Mouse (Mus musculus) frontal cortex, postnatal 36 days (tissue): ENCODE measurements at regions not wholly inside any gene's neighbourhood (a gene's known extent, or its start where the extent isn't known, plus 50 kb on each side); places are given as distances from the start of the nearest gene placed in this dataset.

Source experiments
- DNase-seq, 2 experiments: peaks; one replicate each; pipeline ENCODE4 v3.0.0; 2022; ENCODE audit warnings: low spot score in 2 of 2

DNA sequence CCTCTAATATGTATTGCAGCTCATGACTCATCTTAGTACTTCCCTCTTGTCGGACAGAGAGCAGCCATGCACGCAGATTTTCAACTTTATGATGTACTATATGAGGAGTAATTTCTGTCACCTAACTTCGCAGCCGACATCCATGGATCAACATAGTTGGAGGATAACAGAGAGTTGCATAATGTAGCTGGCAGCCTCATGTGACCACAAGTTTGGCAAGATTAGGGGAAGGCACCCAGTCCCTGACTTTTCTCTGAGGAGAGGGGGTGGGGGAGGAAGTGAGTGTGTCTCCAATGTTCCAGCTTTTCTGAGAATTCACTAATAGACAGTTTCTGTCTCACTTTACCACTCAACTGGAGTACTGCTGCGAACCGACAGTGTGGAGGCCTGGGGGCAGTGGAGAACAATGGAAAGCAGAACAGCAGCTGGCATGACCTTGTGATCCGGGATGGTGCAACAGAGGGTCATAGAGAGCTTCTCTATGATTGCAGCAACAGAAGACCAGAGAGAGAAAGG lies 424.0 kb downstream of the Ptprc start:
- no peak for DNase-seq

- no peak for DNase-seq
Measured at GRCm38 (mm10) chr1:137750894-137751293, 424.6 kb downstream of the Ptprc start.

- peak in 1 of 2 experiments; percentile 17 for DNase-seq
Measured at GRCm38 (mm10) chr1:137746129-137746528, 429.4 kb downstream of the Ptprc start.

DNA sequence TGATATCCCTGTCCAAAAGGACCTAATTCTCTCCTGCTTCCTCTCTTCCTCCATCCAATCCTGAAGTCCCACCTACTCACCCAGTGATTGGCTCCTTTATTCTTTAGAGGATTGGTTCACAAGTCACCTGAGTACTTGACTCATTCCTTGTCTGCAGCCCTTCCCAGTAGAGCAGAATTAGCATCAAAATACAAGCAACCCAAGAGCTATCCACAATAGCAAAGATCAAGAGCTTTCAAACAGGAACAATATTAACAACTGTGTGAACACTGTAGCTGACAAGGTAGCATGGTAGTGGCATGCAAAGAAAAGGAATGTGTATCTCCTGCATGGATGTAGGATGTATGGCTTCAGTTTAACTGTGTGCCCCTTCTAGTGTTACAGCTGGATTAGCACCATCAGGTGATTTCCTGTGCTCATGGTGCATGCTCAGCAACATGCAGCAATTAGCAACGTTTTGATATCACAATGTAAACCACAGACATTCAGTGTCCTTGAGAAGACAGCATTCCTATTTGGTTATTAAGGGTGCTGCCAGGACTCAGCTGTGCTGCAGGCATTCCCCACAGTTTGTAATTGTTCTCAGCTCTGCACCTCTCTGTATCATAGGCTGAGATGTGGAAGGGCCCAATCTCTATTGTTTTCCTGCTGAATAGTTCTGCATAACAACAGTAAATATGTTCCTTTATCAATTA lies 437.2 kb downstream of the Ptprc start:
- no peak for DNase-seq

DNA sequence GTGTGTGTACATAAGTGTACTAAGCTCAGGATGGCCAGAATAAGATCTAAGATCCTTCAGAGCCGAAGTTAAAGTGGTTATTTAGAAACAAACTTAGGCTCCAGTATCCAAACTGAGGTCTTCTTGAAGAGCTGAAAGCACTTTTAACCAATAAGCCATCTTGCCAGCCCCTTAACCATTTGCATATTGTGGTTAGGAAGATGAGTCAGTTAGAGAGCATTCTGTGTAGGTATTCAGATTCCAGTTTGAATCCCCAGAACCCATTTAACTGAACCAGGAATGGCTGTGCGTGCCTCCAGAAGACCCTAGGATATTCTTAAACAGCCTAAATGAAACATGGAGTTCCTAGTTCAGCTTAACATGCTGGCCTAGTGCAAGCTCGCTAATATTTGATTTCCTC lies 471.6 kb downstream of the Ptprc start:
- DNase-seq: no peak

DNA sequence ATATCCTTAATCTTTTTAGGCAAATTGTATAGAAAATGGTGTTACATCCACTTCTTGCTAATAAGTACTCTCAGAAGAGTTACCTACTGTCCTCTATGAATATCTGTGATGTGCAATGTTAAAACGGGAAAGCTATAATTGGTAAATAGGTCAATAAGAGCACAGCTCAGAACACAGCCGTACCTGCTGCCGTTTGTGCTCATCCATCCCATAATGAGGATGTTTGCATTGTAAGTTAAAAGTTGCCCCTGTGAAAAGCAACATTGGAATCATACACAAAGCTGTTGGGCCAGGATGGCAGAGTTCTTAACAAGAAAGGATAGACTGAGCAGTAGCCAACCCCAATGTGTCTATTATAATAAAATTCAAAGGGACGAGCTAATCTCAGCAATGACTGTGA lies 476.6 kb downstream of the Ptprc start:
- DNase-seq: no peak

DNA sequence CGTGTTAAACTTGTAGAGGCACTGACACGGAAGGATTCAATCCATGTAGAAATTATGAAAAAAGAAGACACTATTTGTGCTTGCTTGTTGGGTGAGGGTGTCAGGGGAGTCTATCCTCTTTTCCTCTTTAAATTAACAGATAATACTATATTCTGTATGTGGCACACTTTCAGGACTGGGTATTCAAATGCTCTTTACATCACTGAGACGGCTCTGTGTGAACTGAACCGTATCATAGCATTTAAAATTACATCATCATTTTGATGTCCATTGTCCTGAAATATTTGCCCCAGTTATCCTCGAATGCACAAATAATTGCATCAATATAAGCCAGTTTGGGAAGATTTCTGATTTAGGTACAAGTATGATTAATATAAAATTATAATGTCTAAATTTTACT lies 478.2 kb downstream of the Ptprc start:
- DNase-seq: no peak

DNA sequence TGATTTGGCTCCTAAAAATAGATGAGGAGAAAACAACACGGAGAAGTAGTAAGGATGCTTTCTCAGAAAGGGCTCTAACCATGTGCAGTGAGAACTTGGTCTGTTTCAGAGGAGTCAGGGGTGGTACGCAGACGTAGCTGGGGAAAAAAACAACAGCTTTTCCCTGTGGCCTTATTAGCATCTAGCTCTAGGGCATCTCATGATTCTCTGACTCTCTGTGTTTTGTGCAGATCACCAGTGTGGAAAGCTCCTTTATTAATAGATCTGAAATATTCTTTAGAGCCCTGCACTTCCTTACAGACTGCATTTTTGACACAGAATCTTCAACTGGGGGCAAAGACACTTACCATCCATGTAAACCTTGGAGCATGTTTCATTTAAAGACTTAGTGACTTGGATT lies 478.7 kb downstream of the Ptprc start:
- no peak for DNase-seq

DNA sequence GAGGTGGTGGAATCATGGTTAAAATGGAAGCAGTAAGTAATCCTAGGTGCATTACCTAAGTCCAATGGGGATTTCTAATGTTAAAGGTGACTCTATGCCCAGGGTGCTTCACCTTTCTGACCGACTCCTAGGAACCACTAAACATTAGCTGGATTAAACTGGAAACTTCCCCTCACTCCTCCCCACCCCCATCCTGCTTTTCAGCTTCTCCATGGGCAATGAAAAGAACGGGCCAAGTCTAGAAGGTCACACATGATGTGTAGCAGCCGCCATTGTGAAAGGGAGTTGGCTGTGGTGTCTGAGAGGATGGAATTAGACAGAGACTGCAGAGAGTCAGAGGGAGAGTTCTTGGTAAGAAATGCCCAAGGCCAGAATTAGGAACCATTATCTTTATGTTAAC lies 479.8 kb downstream of the Ptprc start:
- DNase-seq: no peak

DNA sequence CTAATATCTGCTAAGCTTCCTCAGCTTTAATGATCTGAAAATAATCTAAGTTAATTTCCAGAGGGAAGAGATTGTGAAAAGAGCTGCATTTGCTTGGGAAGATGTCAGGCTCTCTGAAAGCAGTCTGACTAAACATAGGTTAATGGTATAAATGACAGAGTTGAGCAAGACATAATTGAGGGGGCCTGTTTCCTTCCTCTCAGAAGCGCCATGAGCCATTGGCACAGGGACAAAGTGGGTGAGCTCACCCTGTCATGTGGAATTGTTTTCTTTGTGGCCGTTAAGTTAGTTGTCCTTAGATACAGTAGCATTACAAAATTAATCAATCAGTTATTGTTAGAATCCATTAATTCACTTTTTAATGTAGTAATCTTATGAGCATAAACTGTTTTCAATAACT lies 483.0 kb downstream of the Ptprc start:
- no peak for DNase-seq

DNA sequence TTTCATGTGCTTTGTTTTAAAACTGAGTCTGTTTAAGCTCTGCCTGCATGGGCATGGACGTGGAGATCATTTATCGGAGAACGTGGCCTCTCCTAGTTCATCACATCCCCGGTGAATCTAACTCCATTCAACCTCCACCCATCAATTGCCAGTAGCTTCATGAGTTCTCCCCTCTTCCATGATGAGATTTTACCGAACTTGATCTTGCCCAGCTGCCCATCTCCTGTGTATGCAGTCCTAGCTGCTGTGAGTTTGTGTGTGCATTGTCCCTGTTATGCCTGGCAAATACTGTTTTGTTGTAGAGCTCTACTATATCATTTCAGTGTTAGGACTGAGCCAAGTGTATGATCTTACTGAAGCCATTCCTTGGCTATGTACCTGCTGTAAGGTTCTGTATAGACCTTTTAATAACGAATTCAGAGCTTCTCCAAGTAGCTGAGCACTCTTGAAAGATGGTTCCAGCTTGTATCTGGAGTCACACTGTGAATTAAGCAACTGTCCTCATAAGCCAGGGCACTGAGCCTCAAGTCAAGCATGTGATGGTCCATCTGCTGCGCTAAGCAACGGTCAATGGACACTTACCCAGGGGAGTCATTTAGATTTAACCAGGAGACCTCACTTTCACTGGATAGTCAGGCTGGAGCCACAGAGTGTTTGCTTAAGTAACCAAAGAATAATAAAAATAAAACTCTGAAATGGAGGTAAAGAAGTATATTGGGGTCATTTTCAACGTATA lies 484.5 kb downstream of the Ptprc start:
- DNase-seq: no peak

DNA sequence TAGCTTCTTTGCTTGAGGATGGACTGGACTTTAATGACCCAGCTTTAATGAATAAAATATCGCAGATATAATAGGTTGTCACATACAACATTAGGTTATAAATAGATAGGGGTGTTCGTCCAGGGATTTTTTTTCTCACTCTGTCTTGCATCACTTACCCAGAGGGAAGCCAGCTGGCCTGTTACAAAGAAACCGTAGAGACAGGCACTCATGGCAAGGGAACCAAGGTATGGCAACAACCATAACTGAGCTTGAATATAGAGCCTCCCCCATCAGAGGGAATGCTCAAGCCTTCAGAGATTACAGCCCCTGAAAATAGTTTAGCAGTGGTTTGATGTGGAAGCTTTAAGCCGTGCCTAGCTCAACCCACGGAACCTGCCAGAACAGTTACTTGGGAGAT lies 504.9 kb downstream of the Ptprc start:
- peak in 1 of 2 experiments; percentile 35 for DNase-seq

GRCm38 (mm10) chr1:137669849-137670248 lies 505.7 kb downstream of the Ptprc start:
- peak; percentile 33 to 73 for DNase-seq

DNA sequence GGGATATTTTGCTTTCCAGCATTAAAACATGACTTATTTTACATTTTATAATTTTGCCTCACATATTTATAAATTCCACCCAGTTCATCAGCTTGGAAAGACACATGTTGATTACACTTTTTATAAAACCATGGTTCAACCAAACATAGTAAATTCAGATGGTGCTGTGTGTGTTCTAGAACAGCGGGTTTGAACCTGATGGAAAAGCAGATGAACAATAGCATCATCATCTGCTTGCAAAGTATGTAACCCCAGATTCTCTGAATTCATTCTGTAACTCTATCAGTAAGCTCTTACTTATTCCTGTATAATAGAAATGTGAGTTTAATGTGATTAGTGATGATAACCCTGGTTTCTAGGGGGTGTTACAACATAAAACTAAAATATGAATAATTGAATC lies 517.4 kb downstream of the Ptprc start:
- DNase-seq: no peak

DNA sequence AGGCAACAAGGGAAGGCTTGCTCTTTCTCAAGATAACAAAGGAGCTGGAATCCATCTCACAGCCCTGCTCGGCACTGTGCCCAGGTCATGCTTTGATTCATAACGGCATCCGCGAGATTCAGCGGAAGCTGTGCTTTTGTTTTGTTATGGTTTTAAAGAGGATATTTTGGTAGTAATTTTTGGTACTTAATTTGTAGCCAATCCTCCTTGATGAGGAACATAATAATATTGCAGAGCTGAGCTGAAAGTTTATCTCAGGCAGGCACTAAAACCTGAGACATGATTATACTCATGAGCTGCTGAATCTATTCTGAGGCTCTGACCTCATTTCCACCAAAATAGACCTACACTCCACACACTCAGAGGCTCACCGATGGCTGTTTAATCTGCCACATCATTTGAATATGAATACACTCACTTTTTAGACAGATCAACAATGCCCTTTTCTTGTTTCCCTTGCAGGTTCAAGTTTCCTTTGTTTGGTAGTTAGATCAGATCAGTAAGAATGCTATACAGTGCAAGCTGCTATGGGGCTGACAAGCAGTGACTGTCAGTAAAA lies 518.5 kb downstream of the Ptprc start:
- DNase-seq: peak in 1 of 2 experiments; percentile 36

DNA sequence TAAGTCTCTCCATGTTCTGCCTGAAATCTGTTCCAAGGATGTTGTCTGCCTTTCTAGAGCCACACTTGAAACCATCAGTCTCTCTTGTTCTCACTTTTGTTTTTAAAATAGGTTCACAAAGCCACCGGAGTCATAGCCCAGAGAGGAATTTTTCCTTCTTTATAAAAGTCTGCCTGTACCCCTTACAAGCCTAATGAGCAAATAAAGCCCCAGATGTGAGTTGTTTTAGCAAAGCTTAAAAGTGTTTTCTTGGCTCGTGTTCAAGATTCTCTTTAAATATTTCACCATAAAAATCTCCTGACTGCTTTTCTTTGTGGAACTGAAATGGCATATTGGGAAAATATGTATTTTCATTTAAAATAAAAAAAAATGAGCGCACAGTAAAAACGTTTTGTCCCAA lies 521.3 kb downstream of the Ptprc start:
- no peak for DNase-seq

GRCm38 (mm10) chr1:137653495-137653894 lies 522.0 kb downstream of the Ptprc start:
- DNase-seq: no peak

- DNase-seq: no peak
Measured at GRCm38 (mm10) chr1:137650629-137651028, 524.9 kb downstream of the Ptprc start.

GRCm38 (mm10) chr1:137650082-137650481 lies 525.4 kb downstream of the Ptprc start:
- no peak for DNase-seq

- DNase-seq: no peak
Measured at GRCm38 (mm10) chr1:137648832-137649231, 526.7 kb downstream of the Ptprc start.

DNA sequence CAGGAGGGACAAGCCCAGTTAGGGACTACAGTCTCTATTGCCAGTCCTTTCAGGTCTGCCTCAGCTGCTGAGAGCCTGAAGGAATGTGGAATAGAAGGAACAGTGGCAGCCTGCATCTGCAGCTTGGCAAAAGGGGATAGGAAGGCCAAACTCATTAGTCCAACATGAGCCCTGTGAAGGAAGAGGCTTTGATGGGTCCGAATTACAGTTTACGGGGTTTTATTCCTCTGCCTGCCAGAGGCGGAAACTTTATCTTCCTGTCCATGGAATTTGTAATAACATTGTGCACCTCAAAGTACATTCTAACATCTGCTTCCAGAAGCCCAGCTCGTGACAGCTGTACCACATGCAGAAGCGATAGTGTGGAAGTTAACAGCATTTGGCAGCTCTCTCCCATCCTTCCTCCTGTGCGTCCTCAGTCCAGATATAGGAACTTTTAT lies 530.9 kb downstream of the Ptprc start:
- DNase-seq: no peak

DNA sequence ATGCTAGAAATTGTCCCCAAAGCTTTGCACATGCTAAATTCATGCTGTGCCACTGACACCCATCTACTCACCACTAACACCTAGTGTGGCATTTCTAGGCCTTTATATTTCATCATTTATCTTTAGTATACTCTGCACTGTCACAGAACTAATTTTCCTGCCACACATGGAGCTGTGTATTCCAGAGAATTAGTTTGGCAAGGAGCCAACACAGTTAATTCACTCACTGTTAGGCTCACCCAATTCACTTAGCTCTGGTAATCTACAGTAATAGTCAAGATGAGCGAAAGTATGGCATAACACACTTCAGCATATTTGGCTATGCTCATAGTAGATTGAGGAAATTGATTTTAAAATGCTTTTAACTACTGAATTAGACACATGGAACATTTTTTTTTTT lies 532.0 kb downstream of the Ptprc start:
- DNase-seq: no peak

DNA sequence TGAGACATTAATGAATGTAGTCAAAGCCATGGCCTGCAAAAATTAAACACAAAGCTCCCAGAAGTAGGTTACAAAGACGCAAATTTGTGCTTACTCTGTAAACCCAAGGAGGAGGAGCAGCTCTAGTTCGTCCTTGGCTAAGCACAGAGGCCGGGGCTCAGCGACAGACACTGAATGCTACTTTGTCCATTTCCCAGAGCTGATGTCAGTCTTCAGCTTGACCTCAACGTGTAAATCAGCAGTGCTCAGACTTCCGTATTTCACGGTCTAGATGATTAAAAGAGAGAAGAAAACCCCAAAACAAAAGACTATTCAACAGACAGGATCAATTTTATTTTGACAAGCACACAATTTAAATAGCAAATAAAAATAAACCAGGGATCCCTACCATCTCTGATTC lies 534.7 kb downstream of the Ptprc start:
- DNase-seq: no peak
